Mouse (Mus musculus) hindbrain, embryonic 11.5 days (tissue): ENCODE data around the gene Ttf2. TPM values are rescaled to one million over a fixed set of nuclear protein-coding genes. Genes with fewer than 3 reads are reported as not detected.
A peak's percentile ranks its signal among the peaks of the same experiment; 100 is the strongest.

ENCODE experiments used
- ATAC-seq: fragments of 200-750 bp; cut with Nextera tagmentation; 2 replicates; pipeline ENCODE4 v1.8.0; 2017; ENCODE audit warnings: mild to moderate bottlenecking, moderate TSS enrichment, moderate library complexity; ENCODE audit not compliant: low FRiP score
- DNase-seq: peaks from one replicate; pipeline ENCODE4 v3.0.0-alpha.2; 2015; ENCODE audit warnings: low spot score
- H3K27ac ChIP-seq: fragments of 300-500 bp; sonication (generic); 2 replicates; pipeline ENCODE4 v1.5.1; 2014; ENCODE audit warnings: mild to moderate bottlenecking, low read depth, low read length
- H3K27me3 ChIP-seq: fragments of 300-500 bp; sonication (generic); 2 replicates; pipeline ENCODE4 v1.6.1; 2014; ENCODE audit warnings: mild to moderate bottlenecking, low read length, moderate library complexity, mixed read lengths; ENCODE audit not compliant: control insufficient read depth, insufficient read depth
- H3K36me3 ChIP-seq: fragments of 300-500 bp; sonication (generic); 2 replicates; pipeline ENCODE4 v1.6.1; 2014; ENCODE audit warnings: mild to moderate bottlenecking, low read length, moderate library complexity, mixed read lengths; ENCODE audit not compliant: control insufficient read depth, insufficient read depth
- H3K4me1 ChIP-seq: fragments of 300-500 bp; sonication (generic); replicated peaks from 2 replicates; pipeline ENCODE4 v1.6.1; 2014; ENCODE audit warnings: low read length, mixed read lengths; ENCODE audit not compliant: control insufficient read depth, insufficient read depth
- H3K4me2 ChIP-seq: fragments of 300-500 bp; sonication (generic); replicated peaks from 2 replicates; pipeline ENCODE4 v1.6.1; 2014; ENCODE audit warnings: mild to moderate bottlenecking, low read depth, low read length
- H3K4me3 ChIP-seq: fragments of 300-500 bp; sonication (generic); 2 replicates; pipeline ENCODE4 v1.5.1; 2014; ENCODE audit warnings: low read depth, low read length
- H3K9ac ChIP-seq: fragments of 300-500 bp; sonication (generic); 2 replicates; pipeline ENCODE4 v1.6.1; 2014; ENCODE audit warnings: low read depth, low read length
- H3K9me3 ChIP-seq: fragments of 300-500 bp; sonication (generic); 2 replicates; pipeline ENCODE4 v1.6.1; 2016; ENCODE audit warnings: low read length; ENCODE audit not compliant: control insufficient read depth
- WGBS: fragments of 180-500 bp; shearing (Covaris S2); extraction: QIAGEN DNeasy Blood & Tissue Kit; methylation state at CpG from one replicate; pipeline ENCODE4 v1.1.7; 2014; 5-methylcytosine and 5-hydroxymethylcytosine counted together
- polyA plus RNA-seq: library from polyadenylated mRNA; unstranded; fragments of >200 nt; fragmentation: Nextera tagmentation; extraction: Ambion mirVana; gene quantifications from 2 replicates; pipeline ENCODE4 v1.2.1, GENCODE M21; 2014

The Ttf2 gene
- polyA plus RNA-seq: 19.5 and 22.4 TPM in 2 replicates

DNA sequence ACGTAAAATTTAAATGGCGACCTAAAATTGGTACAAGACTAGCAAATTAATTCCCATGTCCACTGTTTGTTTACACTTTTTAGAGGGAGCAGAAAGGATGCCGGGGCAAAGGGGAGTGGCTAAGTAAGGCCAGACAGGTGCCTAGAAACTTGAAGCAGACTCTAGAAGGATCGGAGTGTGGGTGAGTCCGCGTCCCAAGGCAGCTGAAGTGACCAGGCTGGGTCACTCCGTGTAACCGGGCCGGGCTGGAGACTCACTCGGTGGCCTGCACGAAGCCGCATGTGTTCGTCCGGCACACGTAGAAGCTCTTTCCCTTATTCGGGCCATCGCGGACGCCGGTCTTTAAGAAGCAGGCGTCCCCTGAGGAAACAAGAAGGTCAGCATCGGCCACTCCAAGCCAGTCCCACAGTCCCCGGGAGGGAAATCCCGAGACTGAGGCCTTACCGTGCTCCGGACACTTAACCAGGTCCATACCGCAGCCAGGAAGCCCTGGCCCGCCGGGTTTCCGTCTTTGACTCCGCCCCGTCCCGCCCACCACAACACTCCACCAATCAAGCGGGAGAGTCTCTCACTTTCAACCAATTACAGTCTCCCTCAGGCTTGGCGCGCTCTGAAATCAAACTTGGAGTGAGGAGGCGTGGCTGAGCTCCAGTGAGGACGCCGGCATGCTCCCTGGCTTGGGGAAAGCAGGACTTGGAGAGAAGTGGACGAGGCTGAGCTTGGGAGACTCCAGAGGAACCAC is at the start of gene Ttf2:
Ttf2 (minus strand) TSS at position 488 of the 742 bp plus-strand sequence.
- peak; percentile 95 for DNase-seq
- H3K36me3 ChIP-seq: no peaks in the 10 kb centered on the region
- no peaks in the 10 kb centered on the region for H3K4me1 ChIP-seq
- no peaks in the 10 kb centered on the region for H3K27me3 ChIP-seq
- H3K27ac ChIP-seq: no peak within 1 kb of the TSS
- peak within 1 kb of the TSS; percentile 63 for H3K4me2 ChIP-seq
- peak within 1 kb of the TSS; percentile 61 for H3K4me3 ChIP-seq
- under 1% methylated on average over 40 of the region's 40 CpGs for WGBS
- peak; percentile 98 for ATAC-seq
- peak within 1 kb of the TSS; percentile 67 for H3K9ac ChIP-seq
- no peaks in the 10 kb centered on the region for H3K9me3 ChIP-seq

DNA sequence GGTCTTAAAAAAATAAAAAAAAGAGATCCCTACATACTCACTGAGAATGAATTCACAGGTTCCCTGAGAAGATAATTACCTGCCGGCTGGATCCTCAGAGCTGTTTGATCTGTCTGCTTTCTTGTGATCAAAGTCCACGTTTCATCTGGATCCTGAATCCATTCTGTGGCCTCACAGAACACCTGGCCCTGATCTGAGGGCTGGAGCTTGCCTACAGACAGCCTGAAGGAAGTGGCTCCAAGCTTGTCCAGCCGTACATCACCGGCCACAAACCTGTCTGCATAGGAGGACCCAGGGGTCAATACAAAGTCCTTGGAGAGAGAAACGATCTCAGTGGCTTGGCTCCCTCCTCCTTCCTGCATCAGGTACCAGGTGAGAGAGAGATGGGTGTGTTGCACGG is 49.0 kb upstream of the Ttf2 start:
- H3K4me3 ChIP-seq: no peak overlapping the region
- H3K9ac ChIP-seq: no peak overlapping the region
- no peak overlapping the region for H3K4me2 ChIP-seq
- H3K9me3 ChIP-seq: no peaks in the 10 kb centered on the region
- no peak overlapping the region for H3K27ac ChIP-seq
- DNase-seq (no peak), ATAC-seq (no peak)
- H3K4me1 ChIP-seq: no peaks in the 10 kb centered on the region
- WGBS: 87% methylated on average over 6 of the region's 6 CpGs
- H3K27me3 ChIP-seq: no peaks in the 10 kb centered on the region
- H3K36me3 ChIP-seq: no peaks in the 10 kb centered on the region

DNA sequence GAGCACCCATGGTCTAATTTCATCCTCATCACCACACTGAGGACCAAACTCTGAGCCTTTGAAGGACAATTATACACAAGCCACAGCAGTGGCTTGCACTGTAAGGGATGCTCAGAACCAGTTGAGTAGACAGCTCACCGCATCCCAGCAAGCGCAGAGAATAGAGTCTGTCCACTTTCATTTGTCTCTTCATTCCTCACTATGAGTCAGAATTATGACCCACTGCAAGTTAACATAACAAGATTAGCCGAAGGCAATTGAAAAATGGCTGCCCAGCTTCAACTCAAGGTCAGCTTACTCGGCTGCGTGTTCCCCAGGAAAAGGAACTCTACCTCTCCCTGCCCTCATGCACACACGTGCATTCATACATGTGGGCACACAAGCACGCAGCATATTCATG is 46.6 kb upstream of the Ttf2 start:
- 92% methylated on average over 7 of the region's 7 CpGs for WGBS
- no peak overlapping the region for H3K4me3 ChIP-seq
- ATAC-seq: no peak
- DNase-seq: no peak
- H3K9ac ChIP-seq: no peak overlapping the region
- H3K36me3 ChIP-seq: no peaks in the 10 kb centered on the region
- no peaks in the 10 kb centered on the region for H3K27me3 ChIP-seq
- no peak overlapping the region for H3K27ac ChIP-seq
- H3K4me1 ChIP-seq: no peaks in the 10 kb centered on the region
- H3K9me3 ChIP-seq: no peaks in the 10 kb centered on the region
- no peak overlapping the region for H3K4me2 ChIP-seq

DNA sequence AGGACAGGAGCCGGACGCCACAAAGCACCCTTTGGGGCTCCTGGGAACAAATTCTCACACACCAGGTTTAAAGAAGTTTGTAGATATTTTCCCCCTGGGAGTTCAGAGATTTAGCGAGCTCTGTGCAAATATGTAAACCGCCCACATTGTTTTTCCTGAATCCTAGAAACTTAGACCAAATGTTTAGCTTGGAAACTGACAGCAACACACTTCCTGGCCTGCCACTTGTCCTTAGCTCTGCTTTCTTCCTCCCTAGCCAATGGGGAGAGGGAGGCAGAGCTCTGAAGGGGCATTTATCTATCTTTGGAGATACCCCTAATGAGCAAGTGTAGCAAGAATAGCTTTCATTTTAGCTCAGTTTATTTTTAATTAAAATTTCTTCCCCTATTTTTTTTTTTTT is 45.8 kb upstream of the Ttf2 start:
- H3K4me3 ChIP-seq: no peak overlapping the region
- 0 out of 2 replicates have a peak overlapping the region, but pooled peaks have one; percentile 24 for H3K27ac ChIP-seq
- H3K9me3 ChIP-seq: no peaks in the 10 kb centered on the region
- no peaks in the 10 kb centered on the region for H3K4me1 ChIP-seq
- H3K36me3 ChIP-seq: no peaks in the 10 kb centered on the region
- H3K4me2 ChIP-seq: no peak overlapping the region
- no peaks in the 10 kb centered on the region for H3K27me3 ChIP-seq
- 69% methylated on average over 4 of the region's 4 CpGs for WGBS
- ATAC-seq (no peak), DNase-seq (no peak)
- no peak overlapping the region for H3K9ac ChIP-seq

DNA sequence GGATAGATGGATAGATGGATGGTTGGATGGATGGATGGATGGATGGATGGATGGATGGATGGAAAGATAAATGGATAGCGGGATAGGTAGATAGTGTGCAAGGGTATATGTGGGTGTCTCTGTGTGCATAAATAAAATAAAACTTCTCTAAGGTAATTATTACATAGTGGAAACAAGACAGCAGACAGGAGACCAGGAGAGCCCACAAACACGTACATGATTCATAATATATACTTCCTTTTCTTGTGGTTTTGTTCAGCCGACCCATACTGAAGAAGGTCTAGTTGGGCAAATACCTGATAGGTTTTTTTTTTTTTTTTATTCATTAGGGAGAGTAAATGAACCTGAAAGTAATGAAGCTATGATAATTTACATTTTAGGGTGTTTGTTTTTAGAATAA is 44.1 kb upstream of the Ttf2 start:
- no peak overlapping the region for H3K27ac ChIP-seq
- H3K4me3 ChIP-seq: no peak overlapping the region
- H3K36me3 ChIP-seq: no peaks in the 10 kb centered on the region
- ATAC-seq (no peak), DNase-seq (no peak)
- no peaks in the 10 kb centered on the region for H3K27me3 ChIP-seq
- H3K4me1 ChIP-seq: no peaks in the 10 kb centered on the region
- no peaks in the 10 kb centered on the region for H3K9me3 ChIP-seq
- 92% methylated on average over 3 of the region's 3 CpGs for WGBS
- H3K9ac ChIP-seq: no peak overlapping the region
- H3K4me2 ChIP-seq: no peak overlapping the region

DNA sequence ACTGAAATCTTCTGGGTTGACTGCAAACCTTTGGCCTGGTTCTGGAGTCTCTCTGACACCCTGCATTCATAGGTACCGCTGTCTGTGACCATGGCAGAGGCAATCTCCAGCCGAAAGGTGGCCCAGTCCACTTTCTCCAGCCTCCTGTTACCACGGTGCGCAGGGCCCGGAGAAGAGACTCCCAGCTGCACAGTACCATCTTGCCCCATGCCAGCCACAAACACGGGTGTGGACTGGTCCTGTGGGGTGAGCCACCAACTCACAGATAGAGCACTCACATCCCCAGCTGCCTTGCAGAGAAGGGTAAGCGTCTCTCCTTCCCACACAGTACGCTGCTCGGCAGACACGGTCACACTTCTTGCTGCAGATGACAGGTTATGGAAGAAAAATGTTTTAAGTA is 43.5 kb upstream of the Ttf2 start:
- no peaks in the 10 kb centered on the region for H3K9me3 ChIP-seq
- H3K4me2 ChIP-seq: no peak overlapping the region
- DNase-seq: no peak
- H3K27me3 ChIP-seq: no peaks in the 10 kb centered on the region
- no peak for ATAC-seq
- H3K27ac ChIP-seq: no peak overlapping the region
- no peak overlapping the region for H3K9ac ChIP-seq
- WGBS: 94% methylated on average over 10 of the region's 10 CpGs
- H3K4me3 ChIP-seq: no peak overlapping the region
- no peaks in the 10 kb centered on the region for H3K4me1 ChIP-seq
- H3K36me3 ChIP-seq: no peaks in the 10 kb centered on the region

DNA sequence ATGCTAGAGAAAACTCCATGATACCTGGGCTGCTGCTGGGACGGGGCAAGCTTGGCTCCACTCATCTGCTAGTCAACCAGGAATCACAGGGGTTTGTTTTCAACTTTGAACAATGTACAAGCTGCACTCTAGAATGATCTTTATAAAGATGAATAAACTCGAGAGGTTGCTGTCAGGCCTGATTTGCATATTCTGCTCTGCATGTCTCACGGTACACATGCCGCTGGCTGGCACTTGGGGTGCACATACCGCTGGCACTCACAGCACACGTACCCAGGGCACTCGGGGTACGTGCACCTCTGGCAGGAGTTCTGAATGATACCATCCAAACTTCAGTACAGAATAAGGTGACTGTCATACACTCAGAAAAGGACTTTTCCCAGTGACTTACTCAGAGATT is 43.1 kb upstream of the Ttf2 start:
- H3K36me3 ChIP-seq: no peaks in the 10 kb centered on the region
- H3K4me2 ChIP-seq: no peak overlapping the region
- H3K27ac ChIP-seq: no peak overlapping the region
- DNase-seq (no peak), ATAC-seq (no peak)
- H3K27me3 ChIP-seq: no peaks in the 10 kb centered on the region
- no peak overlapping the region for H3K9ac ChIP-seq
- WGBS: 83% methylated on average over 8 of the region's 8 CpGs
- H3K4me1 ChIP-seq: no peaks in the 10 kb centered on the region
- no peak overlapping the region for H3K4me3 ChIP-seq
- H3K9me3 ChIP-seq: no peaks in the 10 kb centered on the region

DNA sequence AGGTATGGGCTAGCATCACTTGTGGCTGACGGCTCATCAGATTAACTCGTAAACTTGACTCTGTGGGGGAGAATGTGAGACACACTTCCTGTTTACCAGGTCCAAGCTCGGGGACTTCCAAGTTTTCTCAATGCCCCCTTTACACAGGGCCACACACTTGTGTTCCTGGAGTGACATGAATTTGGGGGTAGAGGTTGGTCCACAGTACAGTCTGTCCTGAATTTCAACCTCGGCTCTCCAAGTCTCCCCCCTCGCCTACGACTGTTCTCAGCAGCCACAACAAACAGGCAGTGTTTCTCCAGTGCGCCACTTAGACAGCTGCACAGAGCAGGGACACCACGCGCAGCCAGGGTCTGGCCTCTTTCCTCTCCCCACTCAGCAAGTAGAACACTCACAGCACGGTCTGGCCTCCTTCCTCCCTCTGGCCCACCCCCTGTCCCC is 42.7 kb upstream of the Ttf2 start:
- Histone ChIP-seq H3K4me1 (no peaks in the 10 kb centered on the region), H3K9me3 (no peaks in the 10 kb centered on the region), H3K9ac (no peak overlapping the region), H3K4me3 (no peak overlapping the region), H3K4me2 (no peak overlapping the region), H3K27me3 (no peaks in the 10 kb centered on the region), H3K36me3 (no peaks in the 10 kb centered on the region), H3K27ac (no peak overlapping the region)
- WGBS: 71% methylated on average over 10 of the region's 10 CpGs
- ATAC-seq (no peak), DNase-seq (no peak)

DNA sequence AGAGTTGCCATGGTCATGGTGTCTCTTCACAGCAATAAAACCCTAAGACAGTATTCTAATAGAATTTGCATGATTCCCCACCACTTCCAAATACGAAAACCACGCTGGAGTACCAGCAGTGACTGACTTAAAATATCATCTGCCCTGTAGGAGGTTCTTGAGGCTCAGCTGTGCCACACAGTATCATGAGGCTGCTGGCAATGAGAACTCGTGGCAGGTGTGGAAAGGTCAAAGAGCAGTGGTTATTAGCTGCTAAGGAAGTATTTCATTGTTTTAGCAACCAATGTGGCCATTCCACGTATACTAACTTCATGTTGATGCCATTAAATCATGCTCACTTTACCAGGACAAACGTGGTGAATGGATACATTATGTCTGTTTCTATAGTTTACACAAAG is 41.7 kb upstream of the Ttf2 start:
- no peaks in the 10 kb centered on the region for H3K9me3 ChIP-seq
- no peaks in the 10 kb centered on the region for H3K36me3 ChIP-seq
- no peak for DNase-seq
- H3K4me3 ChIP-seq: no peak overlapping the region
- H3K27me3 ChIP-seq: no peaks in the 10 kb centered on the region
- H3K4me2 ChIP-seq: no peak overlapping the region
- H3K9ac ChIP-seq: no peak overlapping the region
- no peaks in the 10 kb centered on the region for H3K4me1 ChIP-seq
- WGBS: 67% methylated on average over 5 of the region's 5 CpGs
- no peak overlapping the region for H3K27ac ChIP-seq
- no peak for ATAC-seq
